Mouse (Mus musculus): ENCODE results near the gene Vstm2l.

Gene Vstm2l

DNA sequence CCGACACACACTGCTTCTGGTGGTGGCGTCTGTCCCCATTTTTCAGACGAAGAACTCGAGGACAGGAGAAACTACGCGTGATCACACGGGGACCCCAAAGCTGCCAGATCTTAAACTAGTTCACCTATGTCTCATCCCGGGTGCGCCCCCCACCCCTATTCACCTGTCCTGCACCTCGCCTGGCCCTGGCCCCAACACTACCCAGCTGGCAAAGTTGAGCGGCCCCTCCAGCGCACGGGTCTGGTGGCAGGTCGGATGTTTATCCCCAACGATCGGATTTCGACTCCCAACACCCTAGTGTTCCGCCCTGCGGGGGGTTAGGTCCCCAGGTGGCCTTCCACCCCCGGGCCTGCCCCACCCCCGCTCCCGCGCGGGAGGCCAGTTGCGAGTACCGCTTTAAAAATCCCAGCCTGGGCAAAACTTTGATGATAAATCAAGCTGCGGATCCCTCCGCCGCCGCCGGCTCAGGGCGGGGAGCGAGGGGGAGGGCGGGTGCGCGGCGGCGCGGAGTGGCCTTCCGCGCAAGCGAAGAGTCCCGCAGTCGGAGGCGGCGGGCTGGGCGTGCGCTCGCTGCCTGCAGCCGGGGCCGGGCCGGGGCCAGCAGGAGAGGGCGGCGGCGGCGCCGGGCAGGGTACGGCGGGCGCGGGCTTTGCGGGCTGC is at the start of gene Vstm2l:
TSS of gene Vstm2l (plus strand) at position 549 of the 660 bp plus-strand sequence.
- DNase-seq (ENCODE audit: low read depth, low spot score): no peak

DNA sequence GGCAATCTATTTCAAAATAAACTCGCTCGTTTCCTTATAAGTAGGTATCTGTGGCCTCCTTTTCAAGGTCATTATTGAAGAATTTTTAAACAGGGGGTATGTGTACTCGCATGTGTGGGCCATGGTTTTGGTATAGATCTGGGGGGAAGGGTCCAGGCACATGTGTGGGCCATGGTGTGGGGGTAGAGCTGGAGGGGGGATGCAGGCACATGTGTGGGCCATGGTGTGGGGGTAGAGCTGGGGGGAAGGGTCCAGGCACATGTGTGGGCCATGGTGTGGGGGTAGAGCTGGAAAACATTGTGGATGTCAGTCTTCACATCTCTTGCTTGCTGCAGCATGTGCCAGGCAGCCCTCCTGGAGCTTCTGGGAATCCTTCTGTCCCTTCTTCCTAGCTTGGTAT is 47.3 kb upstream of the Vstm2l start:
- DNase-seq (ENCODE audit: low read depth, low spot score): no peak

DNA sequence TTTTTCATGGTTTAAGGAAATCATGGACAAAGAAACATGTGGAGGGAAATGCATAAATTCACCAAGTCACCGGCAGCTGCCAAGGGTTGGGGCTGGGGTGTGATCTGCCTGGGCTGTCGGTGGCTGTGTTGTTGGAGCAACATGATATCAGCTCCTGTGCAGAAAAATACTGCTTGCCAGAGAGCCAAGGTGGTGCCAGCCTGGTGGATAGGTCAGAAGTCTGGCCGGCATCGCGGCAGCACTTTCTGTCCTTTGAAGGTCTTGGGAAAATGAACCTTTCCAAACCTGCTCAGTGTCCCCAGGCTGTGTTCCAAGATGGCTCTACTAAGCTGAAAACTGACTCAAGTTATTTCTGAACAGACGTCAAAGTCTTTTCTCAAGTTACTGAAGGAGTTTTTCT is 44.2 kb upstream of the Vstm2l start:
- DNase-seq (ENCODE audit: low read depth, low spot score): no peak

DNA sequence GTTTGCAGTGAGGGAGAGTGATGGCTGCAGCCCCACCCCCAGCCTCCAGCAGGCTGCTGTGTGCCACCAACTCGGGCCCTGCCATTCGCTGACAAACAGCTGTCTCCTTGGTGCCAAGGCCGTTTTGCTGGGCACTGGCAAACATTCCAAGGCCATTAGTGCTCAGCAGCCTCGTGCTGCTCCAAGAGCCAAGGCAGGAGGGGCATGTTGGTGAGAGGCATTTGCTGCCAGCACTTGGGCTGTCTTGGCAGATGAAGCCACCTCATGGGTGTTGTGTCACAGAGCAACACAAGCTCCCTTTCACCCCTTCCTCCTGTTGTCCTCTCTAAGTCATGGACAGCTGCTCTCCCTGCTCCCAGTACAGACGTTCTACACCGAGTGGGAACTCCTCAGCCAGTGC is 41.2 kb upstream of the Vstm2l start:
- no peak for DNase-seq (ENCODE audit: low read depth, low spot score)

DNA sequence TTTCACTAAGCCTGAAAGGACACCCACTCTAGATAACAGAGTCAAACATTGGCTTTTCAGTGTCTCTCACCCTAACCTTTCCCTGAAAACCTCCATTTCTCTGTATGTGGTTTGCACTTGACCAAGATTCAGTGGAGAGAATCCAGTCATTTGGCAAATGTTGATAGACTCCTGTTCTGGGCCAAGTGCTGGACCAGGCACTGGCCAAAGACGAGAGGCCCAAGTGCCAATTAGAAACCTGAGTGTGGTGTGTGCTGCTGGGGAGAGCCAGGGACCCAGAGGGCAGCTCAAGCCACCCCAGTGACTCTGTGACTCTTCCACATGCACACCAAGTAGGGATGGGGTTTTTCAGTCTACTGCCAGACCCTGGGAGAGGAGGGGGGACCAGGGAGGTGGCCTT is 40.8 kb upstream of the Vstm2l start:
- DNase-seq (ENCODE audit: low read depth, low spot score): no peak

DNA sequence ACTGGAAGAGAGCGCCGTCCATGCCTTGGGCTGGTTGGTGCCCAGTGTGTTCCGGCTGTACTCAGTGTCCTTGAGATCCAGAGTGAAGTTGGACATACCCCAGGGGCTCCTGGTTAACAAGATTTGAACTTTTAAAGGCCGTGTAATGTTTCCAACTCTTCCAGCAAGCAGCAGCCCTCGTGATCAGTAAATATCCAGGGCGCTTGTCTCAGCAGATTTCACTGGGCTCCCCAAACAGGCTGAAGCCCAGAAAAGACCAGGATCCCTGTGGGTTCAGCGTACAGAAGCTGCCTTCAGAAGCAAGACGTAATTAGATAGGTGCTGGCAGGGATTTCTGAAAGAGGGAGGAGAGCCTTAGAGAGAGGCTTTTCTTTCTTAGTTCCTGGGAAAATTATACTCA is 39.3 kb upstream of the Vstm2l start:
- DNase-seq (ENCODE audit: low read depth, low spot score): no peak

DNA sequence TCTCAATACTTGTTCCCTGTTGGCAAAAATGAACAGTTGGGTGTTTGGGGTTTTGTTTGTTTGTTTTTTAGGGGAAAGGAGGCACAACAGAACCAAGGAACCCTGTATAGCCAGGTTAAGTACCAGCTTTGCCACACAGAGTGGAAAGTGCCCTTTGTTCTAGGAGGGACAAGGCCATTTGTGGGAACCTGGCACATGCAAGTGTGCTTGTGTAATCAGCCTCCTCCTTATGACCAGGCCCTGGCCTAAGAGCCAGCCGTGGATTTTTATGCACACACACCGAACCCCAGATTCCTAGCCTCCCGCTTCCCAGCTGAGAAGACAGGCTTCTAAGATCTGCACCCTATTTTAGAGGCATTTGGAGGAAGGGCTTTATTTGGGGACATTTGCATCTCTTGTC is 37.1 kb upstream of the Vstm2l start:
- DNase-seq (ENCODE audit: low read depth, low spot score): no peak

DNA sequence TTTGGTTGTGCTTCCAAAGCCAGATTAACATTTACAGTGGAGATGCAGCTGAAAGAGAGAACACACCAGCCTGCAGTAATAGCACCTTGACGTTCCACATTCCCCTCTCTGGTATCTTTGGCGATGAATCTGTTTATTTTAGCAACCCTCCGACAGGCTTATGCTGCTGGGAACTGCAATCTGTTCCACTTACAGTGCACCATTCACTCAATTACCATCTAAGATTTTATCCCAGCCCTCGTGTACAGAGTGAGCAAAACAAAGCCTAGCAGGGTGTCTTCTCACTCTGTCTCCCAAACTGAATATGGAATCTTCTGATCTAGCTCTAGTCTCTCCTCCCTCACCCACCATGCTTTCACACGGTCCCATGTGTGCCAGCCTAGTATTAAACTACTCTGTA is 36.5 kb upstream of the Vstm2l start:
- DNase-seq (ENCODE audit: low read depth, low spot score): no peak

DNA sequence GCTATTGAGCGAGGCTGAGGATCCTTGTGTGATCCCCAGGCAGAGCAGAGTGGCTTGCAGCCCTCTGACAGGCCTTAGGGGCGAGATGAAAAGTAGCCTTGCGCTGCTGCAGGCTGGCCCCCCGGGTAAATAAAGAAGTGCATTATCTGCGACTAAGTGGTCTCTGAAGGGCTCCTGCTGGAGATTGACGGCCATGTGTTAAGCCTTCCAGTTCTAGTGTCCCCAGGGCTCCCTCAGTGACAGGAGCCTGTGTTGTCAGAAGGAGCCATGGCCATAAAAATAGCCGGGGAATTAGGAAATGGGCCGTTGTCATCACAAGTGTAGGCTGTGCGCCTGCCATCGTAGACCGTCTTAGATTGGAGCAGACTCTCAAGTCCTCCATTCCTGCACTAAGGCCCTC is 32.5 kb upstream of the Vstm2l start:
- DNase-seq (ENCODE audit: low read depth, low spot score): no peak

DNA sequence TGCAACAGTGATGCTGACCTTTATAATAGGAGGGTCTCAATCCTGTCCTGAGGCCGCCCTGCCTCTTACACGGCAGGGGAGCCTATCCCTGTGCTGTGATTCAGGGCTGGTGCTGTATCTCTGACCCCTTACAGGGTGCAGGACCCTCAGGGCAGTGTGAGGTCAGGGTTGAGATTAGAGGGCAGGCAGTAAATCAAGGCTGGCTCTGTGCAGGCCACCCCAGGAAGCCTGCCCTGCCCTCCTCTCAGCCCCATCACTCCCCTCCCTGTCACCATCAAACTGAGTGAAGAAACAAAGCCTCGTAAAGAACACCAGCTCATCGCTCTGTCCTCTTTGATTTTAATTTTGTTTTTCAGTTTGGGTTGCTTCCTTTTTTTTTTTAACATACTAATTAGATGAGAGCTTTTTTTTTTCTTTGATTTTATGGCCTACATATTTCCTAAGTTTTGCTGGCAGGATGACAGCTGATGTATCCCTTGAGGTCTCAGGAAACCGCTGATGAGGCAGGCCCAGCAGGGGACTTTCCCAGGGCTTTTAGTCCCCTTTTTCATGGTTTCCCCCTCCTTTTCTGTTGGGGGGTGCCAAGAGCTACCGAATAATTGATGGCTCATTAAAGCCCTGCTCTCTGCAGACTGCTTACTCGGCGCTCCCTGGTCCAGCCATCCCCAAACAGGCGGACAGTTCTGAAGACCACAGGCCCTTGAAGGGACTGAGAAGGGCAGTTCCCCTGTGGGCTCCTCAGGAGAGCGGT is 27.0 kb upstream of the Vstm2l start:
- no peak for DNase-seq (ENCODE audit: low read depth, low spot score)

DNA sequence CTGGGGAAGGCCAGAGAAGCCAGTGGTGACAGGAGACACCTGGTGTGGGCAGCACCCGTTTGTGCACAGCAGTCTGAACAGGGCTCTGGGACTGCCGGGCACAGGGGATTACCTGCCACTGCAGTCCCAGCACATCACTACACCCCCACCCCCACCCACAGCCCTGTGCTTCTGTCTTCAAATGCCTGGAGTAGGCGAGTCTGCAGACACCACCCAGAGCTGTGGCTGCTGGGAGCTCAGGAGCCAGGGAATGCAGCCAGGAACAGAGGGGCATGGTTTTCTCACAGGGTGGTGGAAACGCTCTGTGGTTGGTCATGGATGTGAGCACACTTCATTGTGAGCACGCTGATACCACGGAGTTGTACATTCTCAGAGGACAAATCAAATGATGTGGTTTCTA is 23.3 kb upstream of the Vstm2l start:
- no peak for DNase-seq (ENCODE audit: low read depth, low spot score)

DNA sequence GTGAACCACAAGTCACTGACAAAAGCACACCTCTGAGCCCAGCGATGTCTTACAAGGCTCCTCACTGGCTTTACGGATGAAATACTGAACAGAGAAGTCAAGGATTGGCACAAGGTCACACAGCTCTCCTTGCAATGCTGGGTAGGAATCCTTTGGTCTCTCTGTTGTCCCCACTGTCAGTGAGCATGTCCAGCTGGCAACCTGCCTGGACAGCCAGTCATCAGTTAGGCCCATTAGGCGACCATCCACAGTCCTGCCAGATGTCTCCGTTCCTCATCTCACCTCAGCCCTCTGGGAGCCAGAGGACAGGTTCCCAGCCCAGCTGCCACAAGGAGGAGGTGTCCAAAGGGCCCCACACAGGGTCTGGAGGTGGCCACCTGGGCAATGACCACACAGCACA is 17.3 kb upstream of the Vstm2l start:
- DNase-seq (ENCODE audit: low read depth, low spot score): no peak

DNA sequence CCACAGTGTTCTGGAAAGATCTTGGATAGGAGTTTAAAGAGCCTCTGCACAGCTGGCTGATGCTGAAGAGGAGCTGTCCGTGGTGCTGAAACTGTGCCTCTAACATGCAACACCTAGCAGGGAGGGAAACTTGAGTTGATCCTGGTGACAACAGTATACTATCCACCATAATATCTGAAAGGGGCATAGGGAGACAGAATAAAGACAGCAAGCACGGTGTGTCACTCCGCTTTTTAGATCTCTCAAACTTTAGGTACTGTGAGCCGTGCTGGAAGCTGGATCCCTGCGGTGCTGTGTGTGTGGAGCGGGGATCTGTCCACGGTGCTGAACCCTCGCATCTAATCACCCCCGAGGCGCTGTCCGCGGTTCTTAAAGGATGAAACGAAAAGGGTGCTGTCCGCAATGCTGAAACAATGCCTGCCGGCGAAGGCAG is 1.2 kb upstream of the Vstm2l start:
- DNase-seq (ENCODE audit: low read depth, low spot score): peak; percentile 88

DNA sequence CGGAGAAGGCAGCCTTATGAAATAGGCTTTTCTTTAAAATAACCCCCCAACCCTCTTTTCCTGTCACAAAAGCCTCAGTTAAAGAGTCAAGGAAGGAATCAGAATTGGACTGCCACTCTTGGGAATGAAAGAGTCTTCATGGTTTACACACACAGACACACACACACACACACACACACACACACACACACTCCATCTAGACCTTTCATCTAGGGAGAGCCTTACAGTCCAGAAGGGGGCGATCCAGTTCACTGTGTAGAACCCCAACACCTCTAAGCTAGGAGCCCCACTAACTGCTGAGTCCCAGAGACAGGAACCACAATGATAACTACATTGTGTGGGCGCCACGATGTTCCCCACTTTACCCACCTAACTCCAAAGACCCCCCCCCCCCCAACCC is 748 bp upstream of the Vstm2l start:
- DNase-seq (ENCODE audit: low read depth, low spot score): no peak

DNA sequence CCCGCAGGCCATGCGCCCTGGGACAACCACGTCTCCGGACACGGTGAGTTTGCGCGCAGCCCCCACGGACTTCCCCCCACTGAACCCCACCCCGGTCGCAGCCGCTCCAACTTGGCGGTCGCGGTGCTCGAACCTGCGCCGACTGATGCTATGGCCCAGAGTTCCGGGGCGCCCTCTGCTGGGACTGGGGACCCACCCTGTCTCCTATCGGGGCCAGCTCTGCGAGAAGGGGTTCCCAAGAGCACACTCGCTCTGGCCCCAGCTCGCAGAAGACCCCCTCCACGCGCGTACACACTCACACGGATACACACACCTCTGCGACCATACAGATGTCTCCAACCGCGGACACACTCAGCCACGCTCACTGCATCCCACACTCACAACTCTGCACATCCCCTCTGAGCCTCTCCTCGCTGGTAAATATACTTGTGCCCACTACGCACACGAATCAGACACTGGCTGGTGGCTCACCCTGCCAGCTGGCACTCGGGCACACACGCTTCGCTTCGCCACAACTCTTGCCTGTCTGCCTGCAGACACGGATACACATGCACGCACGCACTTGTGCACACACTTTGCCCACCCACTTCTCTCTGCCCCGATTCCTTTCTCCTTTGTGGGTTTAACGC is 550 bp downstream of the Vstm2l start:
- DNase-seq (ENCODE audit: low read depth, low spot score): no peak

DNA sequence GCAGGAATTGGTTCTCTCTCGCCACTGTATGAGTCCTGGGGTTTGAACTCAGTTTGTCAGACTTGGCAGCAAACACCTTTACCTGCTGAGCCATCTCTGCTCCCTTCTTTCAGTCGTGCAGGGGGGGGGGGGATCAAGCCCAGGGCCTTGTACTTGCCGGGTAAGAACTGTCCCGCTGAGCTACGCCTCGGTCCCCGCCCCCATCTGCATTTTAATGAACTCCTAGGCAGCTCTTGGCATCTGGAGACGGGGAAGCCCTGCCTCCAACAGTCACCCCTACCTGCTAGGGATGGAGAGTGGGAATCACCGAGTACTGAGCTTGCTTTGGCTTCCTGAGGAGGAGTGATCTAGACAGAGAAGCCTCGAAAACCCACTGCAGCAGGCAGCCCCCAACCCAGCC is 4.1 kb downstream of the Vstm2l start:
- DNase-seq (ENCODE audit: low read depth, low spot score): no peak

DNA sequence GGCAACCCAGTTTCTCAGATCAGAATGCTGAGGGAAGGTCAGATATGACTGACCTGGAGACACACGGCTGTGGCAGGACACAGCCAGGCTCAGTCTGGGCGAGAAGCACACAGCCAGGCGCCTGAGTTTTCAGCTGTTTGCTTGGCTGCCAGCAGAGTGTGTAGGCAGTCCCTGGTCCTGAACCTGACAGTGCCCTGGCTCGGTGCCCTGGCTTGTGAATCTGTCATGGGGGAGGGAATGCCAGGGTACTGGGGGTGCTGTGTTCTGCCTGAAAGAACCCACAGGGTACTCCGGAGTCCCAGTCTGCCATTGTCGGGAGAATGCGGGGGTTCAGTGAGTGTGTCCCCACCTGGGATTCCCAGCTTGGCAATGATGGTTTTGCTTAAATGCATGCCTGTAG is 7.1 kb downstream of the Vstm2l start:
- no peak for DNase-seq (ENCODE audit: low read depth, low spot score)

DNA sequence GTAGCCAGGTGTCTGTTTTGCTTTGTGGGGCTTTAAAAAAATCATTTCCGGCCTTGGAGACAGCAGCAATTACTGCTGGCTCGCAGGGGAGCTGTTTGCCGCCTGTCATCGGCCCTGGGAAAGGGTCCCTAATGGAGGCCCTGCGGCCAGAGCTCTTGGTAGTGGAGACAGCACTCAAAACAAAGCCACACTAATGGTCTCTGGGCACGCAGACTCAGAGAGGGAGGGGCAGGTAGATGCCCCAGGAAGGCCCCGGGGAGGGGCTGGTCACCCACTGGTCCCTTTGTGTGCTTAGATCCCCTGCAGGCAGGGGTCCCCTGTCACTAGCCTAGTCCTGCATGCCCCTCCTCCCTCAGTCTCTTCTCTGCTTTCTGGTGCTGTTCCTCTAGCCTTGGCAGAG is 9.0 kb downstream of the Vstm2l start:
- no peak for DNase-seq (ENCODE audit: low read depth, low spot score)

DNA sequence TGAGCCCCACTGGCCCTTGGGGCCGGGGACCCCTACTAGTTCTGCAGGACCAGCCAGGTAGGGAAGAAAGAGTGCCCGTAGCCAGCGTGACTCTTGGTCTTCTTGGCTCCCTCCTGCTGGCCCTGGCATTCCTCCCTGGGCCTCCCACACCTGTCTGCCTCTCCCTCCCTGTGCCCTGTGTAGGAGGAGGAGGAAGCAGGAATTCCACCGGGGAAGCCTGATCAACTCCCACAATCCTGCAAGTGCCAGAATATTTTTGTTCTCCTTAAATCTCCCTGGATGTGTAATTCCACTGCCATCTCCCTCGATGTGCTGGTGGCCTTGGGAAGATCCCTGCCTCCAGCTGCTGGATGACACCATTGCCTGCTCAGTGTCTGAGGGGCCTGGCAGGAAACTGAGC is 10.1 kb downstream of the Vstm2l start:
- no peak for DNase-seq (ENCODE audit: low read depth, low spot score)

DNA sequence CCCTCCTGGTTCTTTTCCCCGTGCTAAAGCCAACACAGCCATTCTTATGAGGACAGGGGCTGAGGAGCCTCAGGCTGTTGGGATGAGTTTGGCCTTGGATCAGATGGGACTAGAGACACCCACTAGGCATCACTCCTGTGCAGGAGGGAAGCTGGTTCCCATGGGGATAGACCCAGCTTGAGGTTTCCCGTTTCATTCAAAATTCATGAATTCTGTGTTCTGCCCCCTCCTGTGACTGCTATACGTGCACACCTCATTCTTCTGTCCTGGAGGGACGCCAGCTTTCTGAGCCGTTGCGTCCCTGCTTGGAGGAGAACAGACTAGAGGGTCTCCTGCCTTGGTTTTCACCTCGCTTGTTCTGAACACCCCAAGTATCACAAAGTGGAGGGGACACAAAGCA is 12.0 kb downstream of the Vstm2l start:
- DNase-seq (ENCODE audit: low read depth, low spot score): no peak

DNA sequence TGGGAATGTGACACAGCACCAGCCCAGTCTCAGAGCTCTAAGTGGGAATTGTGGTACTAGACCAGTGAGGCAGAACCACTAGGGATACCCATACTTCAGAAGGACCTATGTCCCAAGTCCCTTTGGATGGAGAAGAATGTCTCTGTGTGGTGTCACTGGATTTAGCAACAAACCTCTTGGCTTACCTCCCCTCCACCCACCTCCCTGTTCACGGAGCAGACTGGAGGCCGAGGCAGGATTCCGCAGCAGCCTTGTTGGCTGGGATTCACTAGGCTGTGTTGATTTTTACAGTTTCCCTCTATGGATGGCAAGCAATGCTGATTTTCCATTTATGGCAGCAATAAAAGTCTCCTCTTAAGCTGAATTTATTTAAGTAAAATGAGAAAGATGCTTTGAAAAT is 12.5 kb downstream of the Vstm2l start:
- DNase-seq (ENCODE audit: low read depth, low spot score): no peak

DNA sequence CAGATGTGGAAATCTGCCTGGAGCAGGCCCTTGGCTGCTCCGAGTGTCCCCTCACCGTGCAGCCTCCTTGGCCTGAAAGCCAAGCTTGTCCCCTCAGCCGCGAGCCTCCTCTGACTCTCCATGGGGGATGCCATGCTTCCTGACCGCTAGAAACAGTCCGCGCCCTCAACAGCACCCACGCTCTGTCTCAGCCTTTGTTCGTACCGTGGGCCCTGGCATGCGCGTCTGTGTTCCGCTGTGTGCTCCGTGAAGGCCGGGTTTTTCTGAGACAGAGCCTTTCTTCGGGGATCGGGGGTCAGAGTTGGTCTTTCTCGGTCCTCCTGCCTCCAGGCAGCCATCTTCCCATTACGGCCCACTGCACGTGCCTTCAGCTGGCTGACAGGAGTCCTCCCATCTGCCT is 12.9 kb downstream of the Vstm2l start:
- no peak for DNase-seq (ENCODE audit: low read depth, low spot score)

DNA sequence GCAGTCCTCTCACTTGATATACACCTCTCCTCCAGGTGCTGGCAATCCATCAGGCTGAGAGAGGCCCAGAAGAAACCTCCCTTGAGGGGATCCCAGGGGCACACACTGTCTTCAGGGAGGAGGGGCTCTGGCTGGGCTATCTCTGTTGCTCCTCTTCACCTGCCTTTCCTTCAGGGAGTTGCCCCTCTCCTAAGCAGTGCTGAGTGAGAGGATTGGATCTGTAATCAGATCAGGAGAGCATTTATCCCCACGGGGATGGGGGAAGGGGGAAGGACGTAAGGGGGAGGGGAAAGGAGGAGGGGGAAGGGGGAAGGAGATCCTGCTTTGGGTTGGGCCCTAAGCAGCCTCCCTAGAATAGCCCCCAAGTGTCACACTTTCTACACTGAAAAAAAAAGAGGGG is 13.4 kb downstream of the Vstm2l start:
- DNase-seq (ENCODE audit: low read depth, low spot score): no peak

Data from A20 (cell line).